Mouse (Mus musculus) activated CD4-positive, CD25-positive, alpha-beta regulatory T cell, adult 4 months (primary cell): ENCODE measurements around the gene Cryaa. TPM values are rescaled to one million over a fixed set of nuclear protein-coding genes. Genes with fewer than 3 reads are reported as not detected.
"Not testable (repeated sequence)": the region's sequence is repeated elsewhere in the genome, so short reads cannot be mapped to it uniquely, and the experiment has no call there.

Source experiments
- ATAC-seq: one replicate; pipeline ENCODE4 v1.8.0; 2017
- polyA plus RNA-seq, 2 experiments: library from polyadenylated mRNA; unstranded; fragments of 100-300 nt; shearing (Covaris generic); gene quantifications; one replicate each; pipeline ENCODE4 v1.2.1; 2017

Gene Cryaa
- polyA plus RNA-seq, 2 experiments from 2014 or later: not detected

GRCm38 (mm10) chr17:31660661-31661250 lies 16.9 kb upstream of the Cryaa start:
- ATAC-seq: no peak

GRCm38 (mm10) chr17:31662855-31663254 lies 14.8 kb upstream of the Cryaa start:
- ATAC-seq: no peak

GRCm38 (mm10) chr17:31664760-31665159 lies 12.8 kb upstream of the Cryaa start:
- peak; percentile 78 for ATAC-seq

- ATAC-seq: no peak
These were observed 9.3 kb upstream of the Cryaa start for GRCm38 (mm10) chr17:31668306-31668705.

- ATAC-seq: no peak
These were observed 7.4 kb upstream of the Cryaa start for GRCm38 (mm10) chr17:31670163-31670562.

GRCm38 (mm10) chr17:31671698-31672097 lies 5.9 kb upstream of the Cryaa start:
- ATAC-seq: no peak

- no peak for ATAC-seq
These were observed 5.3 kb upstream of the Cryaa start for GRCm38 (mm10) chr17:31672279-31672678.

GRCm38 (mm10) chr17:31674426-31674825 lies 3.2 kb upstream of the Cryaa start:
- no peak for ATAC-seq

GRCm38 (mm10) chr17:31680450-31680849 lies 2.8 kb downstream of the Cryaa start:
- ATAC-seq: no peak

GRCm38 (mm10) chr17:31685514-31686224 lies 8.1 kb downstream of the Cryaa start:
- peak; percentile 52 for ATAC-seq

- ATAC-seq: no peak
These were observed 8.6 kb downstream of the Cryaa start for GRCm38 (mm10) chr17:31686225-31686564.

- no peak for ATAC-seq
These were observed 10.5 kb downstream of the Cryaa start for GRCm38 (mm10) chr17:31688112-31688511.

GRCm38 (mm10) chr17:31689606-31690005 lies 12.0 kb downstream of the Cryaa start:
- no peak for ATAC-seq

GRCm38 (mm10) chr17:31692918-31693317 lies 15.3 kb downstream of the Cryaa start:
- ATAC-seq: peak; percentile 37

GRCm38 (mm10) chr17:31693330-31694022 lies 15.9 kb downstream of the Cryaa start:
- peak; percentile 84 for ATAC-seq

- no peak for ATAC-seq
These were observed 16.4 kb downstream of the Cryaa start for GRCm38 (mm10) chr17:31694023-31694376.

- no peak for ATAC-seq
These were observed 17.3 kb downstream of the Cryaa start for GRCm38 (mm10) chr17:31694949-31695348.

- not testable (repeated sequence) for ATAC-seq
These were observed 17.7 kb downstream of the Cryaa start for GRCm38 (mm10) chr17:31695356-31695755.

GRCm38 (mm10) chr17:31698347-31698746 lies 20.7 kb downstream of the Cryaa start:
- no peak for ATAC-seq

GRCm38 (mm10) chr17:31703276-31703980 lies 25.8 kb downstream of the Cryaa start:
- ATAC-seq: no peak

GRCm38 (mm10) chr17:31705271-31706020 lies 27.8 kb downstream of the Cryaa start:
- ATAC-seq: no peak

- no peak for ATAC-seq
These were observed 31.6 kb downstream of the Cryaa start for GRCm38 (mm10) chr17:31709121-31709741.
